Mouse (Mus musculus) ES-E14 (cell line): ENCODE results near the gene Polr3g.

ENCODE experiments used
- CHD2 ChIP-seq: IDR thresholded peaks from 2 replicates; pipeline ENCODE4 v1.6.1; 2014; ENCODE audit warnings: mild to moderate bottlenecking, low read depth, low read length, inconsistent platforms
- HCFC1 ChIP-seq: IDR thresholded peaks from 2 replicates; pipeline ENCODE4 v1.6.1; 2012; ENCODE audit warnings: low read length, inconsistent platforms, borderline replicate concordance; ENCODE audit not compliant: insufficient read depth
- MAFK ChIP-seq: IDR thresholded peaks from 2 replicates; pipeline ENCODE4 v1.6.1; 2014; ENCODE audit warnings: mild to moderate bottlenecking, low read depth, low read length, inconsistent platforms; ENCODE audit not compliant: insufficient read depth
- ZC3H11A ChIP-seq: IDR thresholded peaks from 2 replicates; pipeline ENCODE4 v1.6.1; 2012; ENCODE audit warnings: low read depth, mild to moderate bottlenecking, inconsistent platforms, low read length, borderline replicate concordance

DNA sequence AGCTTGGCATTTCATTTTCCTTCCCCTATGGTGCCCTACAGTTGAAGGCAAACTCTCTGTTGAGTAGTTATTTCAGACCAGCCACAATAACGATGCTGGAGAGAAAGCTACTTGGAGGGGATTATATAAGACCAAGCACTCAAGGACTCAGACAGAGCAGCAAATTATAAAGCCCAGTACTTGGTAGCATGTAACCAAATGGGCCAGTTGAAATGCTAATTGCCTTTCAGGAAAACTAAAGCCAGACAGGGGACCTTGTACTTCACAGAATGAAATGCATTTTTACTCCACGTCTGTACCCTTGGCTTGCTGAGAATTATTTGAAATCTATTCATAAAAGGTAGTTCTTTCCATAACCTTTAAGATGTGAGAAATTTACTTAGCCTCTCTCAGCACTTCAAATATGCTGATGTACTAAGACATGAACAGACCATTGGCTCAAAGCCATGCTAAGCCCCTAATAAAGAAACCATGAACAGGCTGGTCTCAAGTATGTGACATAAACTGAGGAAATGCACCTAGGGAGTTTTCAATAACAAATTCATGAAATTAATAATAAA lies 82.1 kb downstream of the Polr3g start:
- TF ChIP-seq CHD2: no peak
- no peak for TF ChIP-seq HCFC1
- TF ChIP-seq MAFK: no peak
- TF ChIP-seq ZC3H11A: no peak
